Mouse (Mus musculus): Measurements from ENCODE around the gene Pdgfc.
"Not testable (repeated sequence)": the region's sequence is repeated elsewhere in the genome, so short reads cannot be mapped to it uniquely, and the experiment has no call there.

The Pdgfc gene

GRCm38 (mm10) chr3:81045344-81046050 is 9.3 kb downstream of the Pdgfc start:
- DNase-seq (ENCODE audit: low spot score in 2 of 2) = no peak

- DNase-seq (ENCODE audit: low spot score in 2 of 2) = no peak
Observed at GRCm38 (mm10) chr3:81046652-81047607, 10.7 kb downstream of the Pdgfc start.

GRCm38 (mm10) chr3:81051522-81051921 is 15.3 kb downstream of the Pdgfc start:
- DNase-seq (ENCODE audit: low spot score in 2 of 2) = no peak

- DNase-seq (ENCODE audit: low spot score in 2 of 2) = no peak
Observed at GRCm38 (mm10) chr3:81052422-81052821, 16.2 kb downstream of the Pdgfc start.

GRCm38 (mm10) chr3:81054074-81054473 is 17.9 kb downstream of the Pdgfc start:
- DNase-seq (ENCODE audit: low spot score in 2 of 2) = no peak

- DNase-seq (ENCODE audit: low spot score in 2 of 2) = no peak
Observed at GRCm38 (mm10) chr3:81057719-81058118, 21.5 kb downstream of the Pdgfc start.

- no peak for DNase-seq (ENCODE audit: low spot score in 2 of 2)
Observed at GRCm38 (mm10) chr3:81058527-81059031, 22.4 kb downstream of the Pdgfc start.

GRCm38 (mm10) chr3:81068550-81068949 is 32.3 kb downstream of the Pdgfc start:
- no peak for DNase-seq (ENCODE audit: low spot score in 2 of 2)

- no peak for DNase-seq (ENCODE audit: low spot score in 2 of 2)
Observed at GRCm38 (mm10) chr3:81101136-81101535, 64.9 kb downstream of the Pdgfc start.

GRCm38 (mm10) chr3:81102158-81102876 is 66.1 kb downstream of the Pdgfc start:
- no peak for DNase-seq (ENCODE audit: low spot score in 2 of 2)

GRCm38 (mm10) chr3:81102877-81103420 is 66.7 kb downstream of the Pdgfc start:
- no peak for DNase-seq (ENCODE audit: low spot score in 2 of 2)

- no peak for DNase-seq (ENCODE audit: low spot score in 2 of 2)
Observed at GRCm38 (mm10) chr3:81107515-81107914, 71.3 kb downstream of the Pdgfc start.

GRCm38 (mm10) chr3:81110968-81111367 is 74.8 kb downstream of the Pdgfc start:
- no peak for DNase-seq (ENCODE audit: low spot score in 2 of 2)

GRCm38 (mm10) chr3:81112892-81113291 is 76.7 kb downstream of the Pdgfc start:
- no peak for DNase-seq (ENCODE audit: low spot score in 2 of 2)

- DNase-seq (ENCODE audit: low spot score in 2 of 2) = no peak
Observed at GRCm38 (mm10) chr3:81120664-81121063, 84.4 kb downstream of the Pdgfc start.

- DNase-seq (ENCODE audit: low spot score in 2 of 2) = no peak
Observed at GRCm38 (mm10) chr3:81121731-81122130, 85.5 kb downstream of the Pdgfc start.

GRCm38 (mm10) chr3:81123461-81123860 is 87.2 kb downstream of the Pdgfc start:
- DNase-seq (ENCODE audit: low spot score in 2 of 2) = no peak

GRCm38 (mm10) chr3:81127013-81127412 is 90.8 kb downstream of the Pdgfc start:
- DNase-seq (ENCODE audit: low spot score in 2 of 2) = no peak

- no peak for DNase-seq (ENCODE audit: low spot score in 2 of 2)
Observed at GRCm38 (mm10) chr3:81136985-81137384, 100.8 kb downstream of the Pdgfc start.

- DNase-seq (ENCODE audit: low spot score in 2 of 2) = not testable (repeated sequence)
Observed at GRCm38 (mm10) chr3:81138030-81138429, 101.8 kb downstream of the Pdgfc start.

- DNase-seq (ENCODE audit: low spot score in 2 of 2) = no peak
Observed at GRCm38 (mm10) chr3:81143730-81144129, 107.5 kb downstream of the Pdgfc start.

- peak in 1 of 2 experiments; percentile 11 for DNase-seq (ENCODE audit: low spot score in 2 of 2)
Observed at GRCm38 (mm10) chr3:81149109-81149521, 112.9 kb downstream of the Pdgfc start.

All from thymus, postnatal 10 days (tissue).